Mouse (Mus musculus): ENCODE measurements around the gene Sub1. TPM values are rescaled to one million over a fixed set of nuclear protein-coding genes. Genes with fewer than 3 reads are reported as not detected.

The Sub1 gene
- polyA plus RNA-seq, 1 experiment from 2014 or later: 582 TPM

DNA sequence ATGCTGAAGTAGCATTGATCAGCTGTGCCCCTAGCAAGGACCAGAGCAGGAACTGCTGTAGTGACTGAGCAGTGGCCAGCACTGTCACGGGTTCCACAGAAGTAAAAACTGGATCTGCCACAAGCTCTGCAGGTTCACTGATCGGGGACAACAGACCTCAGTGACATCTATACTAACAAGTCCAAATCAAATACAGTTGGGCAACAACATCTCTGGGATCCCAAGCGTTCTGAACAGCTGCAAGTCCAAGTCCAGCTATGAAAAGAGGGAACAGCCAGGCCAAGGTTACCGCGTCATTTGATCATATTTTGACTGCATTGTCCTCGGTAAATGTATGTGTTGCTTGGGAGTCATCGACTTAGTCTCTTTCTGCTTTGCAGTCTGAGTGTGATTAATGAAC is 10.6 kb upstream of the Sub1 start:
- no peaks in the 10 kb centered on the region for H3K4me1 ChIP-seq (ENCODE audit: control insufficient read depth, insufficient read depth, low read length)
- no peaks in the 10 kb centered on the region for H3K9me3 ChIP-seq (replicated peaks; ENCODE audit: control insufficient read depth, low read length, poor library complexity, severe bottlenecking)
- no peak overlapping the region for H3K27ac ChIP-seq (ENCODE audit: low read length)
- H3K27me3 ChIP-seq (ENCODE audit: control insufficient read depth, insufficient read depth, low read depth, low read length): no peaks in the 10 kb centered on the region
- no peak overlapping the region for H3K9ac ChIP-seq (ENCODE audit: low read depth, low read length)
- no peak overlapping the region for H3K4me2 ChIP-seq (ENCODE audit: low read length)
- 88% methylated on average over 7 of the region's 7 CpGs for WGBS
- H3K4me3 ChIP-seq (ENCODE audit: low read depth, low read length): no peak overlapping the region
- H3K36me3 ChIP-seq (ENCODE audit: control insufficient read depth, insufficient read depth, low read length): no peaks in the 10 kb centered on the region
- no peak for ATAC-seq

DNA sequence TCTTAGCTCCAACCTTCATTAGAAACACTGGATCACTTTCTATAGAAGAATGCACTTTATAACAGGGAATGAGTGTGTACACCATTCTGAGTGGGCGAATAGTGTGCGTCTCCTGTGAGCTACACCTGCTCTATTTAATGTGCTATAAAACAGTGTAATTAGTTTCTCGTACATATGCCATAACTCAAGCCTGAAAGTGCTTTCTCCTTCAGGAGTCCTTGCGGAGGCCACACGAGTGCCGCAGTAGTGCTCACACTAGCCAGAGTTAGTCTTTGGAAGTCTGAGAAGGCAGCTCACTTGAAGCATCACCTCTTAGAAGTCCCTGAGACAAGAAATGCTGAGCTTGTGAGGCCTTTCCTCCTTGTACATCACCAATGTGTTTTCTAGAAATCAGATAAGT is 9.4 kb upstream of the Sub1 start:
- Histone ChIP-seq H3K27ac (ENCODE audit: low read length) (no peak overlapping the region), H3K9me3 (replicated peaks; ENCODE audit: control insufficient read depth, low read length, poor library complexity, severe bottlenecking) (no peaks in the 10 kb centered on the region), H3K36me3 (ENCODE audit: control insufficient read depth, insufficient read depth, low read length) (no peaks in the 10 kb centered on the region), H3K27me3 (ENCODE audit: control insufficient read depth, insufficient read depth, low read depth, low read length) (no peaks in the 10 kb centered on the region), H3K4me1 (ENCODE audit: control insufficient read depth, insufficient read depth, low read length) (no peaks in the 10 kb centered on the region), H3K4me2 (ENCODE audit: low read length) (no peak overlapping the region), H3K4me3 (ENCODE audit: low read depth, low read length) (no peak overlapping the region), H3K9ac (ENCODE audit: low read depth, low read length) (no peak overlapping the region)
- ATAC-seq: no peak
- WGBS: 93% methylated on average over 6 of the region's 6 CpGs

DNA sequence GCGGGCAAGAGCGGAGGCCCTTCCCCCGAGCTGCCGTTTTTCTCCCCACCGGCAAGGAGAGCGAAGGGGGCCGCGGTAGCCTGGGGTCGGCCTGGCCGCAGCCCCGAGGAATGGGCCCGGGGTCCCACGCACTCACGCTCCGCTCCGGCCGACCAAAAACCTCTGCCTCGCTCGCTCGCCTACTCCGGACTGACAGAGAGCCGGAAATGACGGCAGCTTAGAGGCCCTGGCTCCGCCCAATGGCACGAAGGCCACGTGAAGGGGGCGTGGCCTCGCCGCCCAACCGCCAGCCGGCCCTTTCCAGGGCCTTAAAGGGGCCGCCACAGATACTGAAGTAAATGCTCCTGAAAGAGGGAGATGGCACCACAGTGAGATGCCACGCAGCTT is 975 bp downstream of the Sub1 start:
- H3K27ac ChIP-seq (ENCODE audit: low read length): peak overlapping the region; percentile 88
- no peaks in the 10 kb centered on the region for H3K27me3 ChIP-seq (ENCODE audit: control insufficient read depth, insufficient read depth, low read depth, low read length)
- peaks cover 6% of the 10 kb centered on the region for H3K36me3 ChIP-seq (ENCODE audit: control insufficient read depth, insufficient read depth, low read length)
- peak overlapping the region; percentile 99 for H3K4me3 ChIP-seq (ENCODE audit: low read depth, low read length)
- H3K9me3 ChIP-seq (replicated peaks; ENCODE audit: control insufficient read depth, low read length, poor library complexity, severe bottlenecking): no peaks in the 10 kb centered on the region
- peaks cover 24% of the 10 kb centered on the region for H3K4me1 ChIP-seq (ENCODE audit: control insufficient read depth, insufficient read depth, low read length)
- peak overlapping the region; percentile 92 for H3K4me2 ChIP-seq (ENCODE audit: low read length)
- peak overlapping the region; percentile 99 for H3K9ac ChIP-seq (ENCODE audit: low read depth, low read length)
- WGBS: under 1% methylated on average over 23 of the region's 33 CpGs
- peak; percentile 100 for ATAC-seq

DNA sequence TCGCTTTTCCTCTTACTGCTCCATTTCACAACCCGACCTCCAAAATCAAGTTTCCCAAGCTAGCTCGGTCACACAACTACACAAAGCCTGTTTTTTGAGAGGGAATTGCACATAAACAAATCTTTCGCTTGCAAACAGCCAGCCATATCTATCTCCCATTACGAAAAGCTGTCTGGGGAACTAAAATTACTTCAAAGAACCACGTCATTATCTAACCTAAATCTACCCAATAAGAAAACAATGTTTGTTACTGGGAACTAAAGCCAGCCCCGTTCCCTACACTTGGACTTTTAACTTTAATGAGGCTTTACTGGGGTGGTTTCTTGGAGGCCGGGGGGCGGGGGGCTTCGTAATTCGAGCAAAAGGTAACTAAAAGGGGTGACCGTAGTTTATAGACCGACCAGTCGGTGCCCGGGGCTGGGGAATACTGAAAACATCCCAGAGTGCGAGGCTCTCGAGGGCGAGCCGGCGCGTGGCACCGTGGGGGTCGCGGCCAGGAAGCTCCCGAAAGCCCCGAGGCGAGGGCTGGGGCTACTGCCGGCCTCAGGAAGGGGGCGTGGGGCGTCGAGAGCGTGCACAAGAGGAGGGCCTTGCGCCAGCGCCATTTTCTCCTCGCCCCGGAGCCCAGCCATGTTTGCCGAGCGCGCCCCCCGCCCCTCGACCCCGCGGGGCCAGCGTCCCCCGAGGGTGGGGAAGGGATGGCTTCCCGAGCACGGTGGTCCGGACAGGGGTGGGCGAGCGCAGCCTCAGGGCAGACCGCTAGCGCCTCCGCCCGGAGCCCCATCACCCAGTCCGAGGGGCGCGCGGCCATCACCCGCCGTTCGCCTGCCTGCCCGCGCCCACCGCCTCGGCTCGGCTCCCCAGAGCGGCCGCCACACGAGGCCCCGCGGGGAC is 1.6 kb downstream of the Sub1 start:
- Histone ChIP-seq H3K4me1 (ENCODE audit: control insufficient read depth, insufficient read depth, low read length) (peaks cover 24% of the 10 kb centered on the region), H3K27ac (ENCODE audit: low read length) (peak overlapping the region; percentile 88), H3K27me3 (ENCODE audit: control insufficient read depth, insufficient read depth, low read depth, low read length) (no peaks in the 10 kb centered on the region), H3K4me3 (ENCODE audit: low read depth, low read length) (peak overlapping the region; percentile 99), H3K9ac (ENCODE audit: low read depth, low read length) (peak overlapping the region; percentile 99), H3K4me2 (ENCODE audit: low read length) (peak overlapping the region; percentile 92), H3K9me3 (replicated peaks; ENCODE audit: control insufficient read depth, low read length, poor library complexity, severe bottlenecking) (no peaks in the 10 kb centered on the region), H3K36me3 (ENCODE audit: control insufficient read depth, insufficient read depth, low read length) (peaks cover 12% of the 10 kb centered on the region)
- peak; percentile 83 for ATAC-seq
- WGBS: under 1% methylated on average over 49 of the region's 71 CpGs

DNA sequence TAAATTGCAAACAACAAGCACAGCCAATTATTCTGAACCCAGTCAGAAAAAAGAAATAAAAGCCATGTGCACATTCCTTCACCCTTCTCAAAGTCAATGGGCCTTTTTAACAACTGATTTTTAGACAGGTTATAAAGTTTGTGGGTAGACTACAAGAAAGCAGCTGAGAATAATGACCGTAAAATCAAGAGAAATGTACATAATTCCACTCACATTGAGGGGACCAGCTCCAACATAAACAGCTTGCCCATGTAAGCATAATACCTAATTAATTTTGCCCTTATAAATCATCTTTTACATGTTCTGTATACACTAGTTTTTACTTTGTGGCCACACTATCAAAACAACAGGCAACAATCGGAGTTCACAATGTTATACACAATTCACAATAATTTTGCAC is 2.8 kb downstream of the Sub1 start:
- Histone ChIP-seq H3K4me3 (ENCODE audit: low read depth, low read length) (no peak overlapping the region; the same call in 1 of the 2 replicates), H3K27ac (ENCODE audit: low read length) (no peak overlapping the region), H3K9me3 (replicated peaks; ENCODE audit: control insufficient read depth, low read length, poor library complexity, severe bottlenecking) (no peaks in the 10 kb centered on the region), H3K4me2 (ENCODE audit: low read length) (peak overlapping the region; percentile 92), H3K36me3 (ENCODE audit: control insufficient read depth, insufficient read depth, low read length) (peaks cover 21% of the 10 kb centered on the region), H3K9ac (ENCODE audit: low read depth, low read length) (no peak overlapping the region), H3K4me1 (ENCODE audit: control insufficient read depth, insufficient read depth, low read length) (peaks cover 24% of the 10 kb centered on the region), H3K27me3 (ENCODE audit: control insufficient read depth, insufficient read depth, low read depth, low read length) (no peaks in the 10 kb centered on the region)
- ATAC-seq: no peak
- WGBS: 80% methylated on average over 2 of the region's 2 CpGs

DNA sequence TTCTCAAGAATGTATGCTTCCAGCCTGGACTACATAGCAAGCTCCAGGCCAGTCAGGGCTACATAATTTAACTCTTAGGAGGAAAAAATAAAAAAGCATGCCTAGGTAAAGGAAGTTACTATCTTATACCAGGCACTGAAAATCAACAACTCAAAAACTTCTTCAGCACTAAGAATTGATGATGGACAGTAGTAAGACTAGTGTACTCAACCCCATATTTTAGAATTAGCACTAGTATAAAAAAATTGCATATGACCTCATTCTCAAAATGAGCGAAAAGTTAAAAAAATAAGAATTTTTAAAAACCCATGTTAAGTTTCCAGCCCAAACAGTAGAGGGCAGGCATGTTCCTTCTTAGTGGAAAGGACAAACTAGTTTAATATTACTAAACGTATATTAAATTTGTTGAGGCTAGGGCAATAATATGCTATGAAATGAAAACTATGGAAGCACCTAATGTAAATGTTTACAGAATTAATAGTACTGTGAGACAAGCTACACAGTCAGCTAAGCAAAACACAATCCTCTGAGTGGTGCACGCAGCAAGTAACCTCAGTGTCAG is 5.2 kb downstream of the Sub1 start:
- peaks cover 22% of the 10 kb centered on the region for H3K4me1 ChIP-seq (ENCODE audit: control insufficient read depth, insufficient read depth, low read length)
- H3K27me3 ChIP-seq (ENCODE audit: control insufficient read depth, insufficient read depth, low read depth, low read length): no peaks in the 10 kb centered on the region
- 76% methylated on average over 3 of the region's 3 CpGs for WGBS
- H3K9ac ChIP-seq (ENCODE audit: low read depth, low read length): no peak overlapping the region
- no peak overlapping the region for H3K27ac ChIP-seq (ENCODE audit: low read length)
- no peaks in the 10 kb centered on the region for H3K9me3 ChIP-seq (replicated peaks; ENCODE audit: control insufficient read depth, low read length, poor library complexity, severe bottlenecking)
- ATAC-seq: no peak
- H3K4me2 ChIP-seq (ENCODE audit: low read length): no peak overlapping the region
- H3K36me3 ChIP-seq (ENCODE audit: control insufficient read depth, insufficient read depth, low read length): peaks cover 43% of the 10 kb centered on the region
- no peak overlapping the region for H3K4me3 ChIP-seq (ENCODE audit: low read depth, low read length)

DNA sequence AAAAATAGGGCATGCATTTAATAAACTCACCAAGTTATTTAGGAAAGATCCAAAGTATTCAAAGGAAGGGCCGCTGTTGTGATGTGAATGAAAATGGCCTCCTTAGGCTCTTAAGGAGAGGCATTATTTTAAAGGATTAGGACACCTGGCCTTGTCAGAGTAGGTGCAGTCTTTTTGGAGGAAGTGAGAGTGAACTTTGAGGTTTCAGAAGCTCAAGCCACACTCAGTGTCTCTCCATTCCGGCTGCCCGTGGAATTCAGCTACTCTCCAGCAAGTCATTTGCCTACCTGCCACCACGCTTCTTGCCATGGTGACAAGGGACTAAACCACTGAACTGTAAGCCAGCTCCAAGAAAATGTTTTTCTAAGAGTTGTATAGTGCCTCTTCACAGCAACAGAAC is 8.2 kb downstream of the Sub1 start:
- 91% methylated on average over 4 of the region's 4 CpGs for WGBS
- H3K4me1 ChIP-seq (ENCODE audit: control insufficient read depth, insufficient read depth, low read length): peaks cover 3% of the 10 kb centered on the region

DNA sequence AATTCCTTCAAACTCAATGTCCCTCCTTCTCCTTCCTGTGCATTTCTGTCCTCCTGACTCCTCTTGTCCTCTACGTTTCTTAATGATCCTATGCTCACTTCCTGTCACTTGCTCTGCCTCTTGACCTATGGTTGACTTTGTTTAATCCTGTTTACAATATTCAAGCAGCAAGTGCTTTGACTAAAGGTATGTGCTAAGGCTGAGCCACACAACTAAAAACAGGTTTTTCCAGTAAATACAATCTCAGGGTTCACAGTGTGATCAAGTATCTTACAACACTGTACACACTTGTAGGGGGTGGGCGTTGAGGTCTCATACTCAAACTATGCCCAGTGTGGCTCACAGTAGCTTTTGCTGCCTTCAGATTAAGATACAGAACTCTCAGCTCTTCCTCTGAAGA is 8.9 kb downstream of the Sub1 start:
- Histone ChIP-seq H3K9ac (ENCODE audit: low read depth, low read length) (no peak overlapping the region), H3K27me3 (ENCODE audit: control insufficient read depth, insufficient read depth, low read depth, low read length) (no peaks in the 10 kb centered on the region), H3K4me1 (ENCODE audit: control insufficient read depth, insufficient read depth, low read length) (no peaks in the 10 kb centered on the region), H3K4me3 (ENCODE audit: low read depth, low read length) (no peak overlapping the region), H3K27ac (ENCODE audit: low read length) (no peak overlapping the region), H3K9me3 (replicated peaks; ENCODE audit: control insufficient read depth, low read length, poor library complexity, severe bottlenecking) (no peaks in the 10 kb centered on the region), H3K36me3 (ENCODE audit: control insufficient read depth, insufficient read depth, low read length) (peaks cover 56% of the 10 kb centered on the region), H3K4me2 (ENCODE audit: low read length) (no peak overlapping the region)
- WGBS: 93% methylated on average over 2 of the region's 2 CpGs
- no peak for ATAC-seq

More for the DNA sequence above, 8.2 kb downstream of the Sub1 start:
- no peak overlapping the region for H3K27ac ChIP-seq (ENCODE audit: low read length)
- ATAC-seq: no peak
- H3K27me3 ChIP-seq (ENCODE audit: control insufficient read depth, insufficient read depth, low read depth, low read length): no peaks in the 10 kb centered on the region
- no peak overlapping the region for H3K4me3 ChIP-seq (ENCODE audit: low read depth, low read length)
- H3K36me3 ChIP-seq (ENCODE audit: control insufficient read depth, insufficient read depth, low read length): peaks cover 55% of the 10 kb centered on the region
- no peak overlapping the region for H3K9ac ChIP-seq (ENCODE audit: low read depth, low read length)
- H3K4me2 ChIP-seq (ENCODE audit: low read length): no peak overlapping the region
- H3K9me3 ChIP-seq (replicated peaks; ENCODE audit: control insufficient read depth, low read length, poor library complexity, severe bottlenecking): no peaks in the 10 kb centered on the region

DNA sequence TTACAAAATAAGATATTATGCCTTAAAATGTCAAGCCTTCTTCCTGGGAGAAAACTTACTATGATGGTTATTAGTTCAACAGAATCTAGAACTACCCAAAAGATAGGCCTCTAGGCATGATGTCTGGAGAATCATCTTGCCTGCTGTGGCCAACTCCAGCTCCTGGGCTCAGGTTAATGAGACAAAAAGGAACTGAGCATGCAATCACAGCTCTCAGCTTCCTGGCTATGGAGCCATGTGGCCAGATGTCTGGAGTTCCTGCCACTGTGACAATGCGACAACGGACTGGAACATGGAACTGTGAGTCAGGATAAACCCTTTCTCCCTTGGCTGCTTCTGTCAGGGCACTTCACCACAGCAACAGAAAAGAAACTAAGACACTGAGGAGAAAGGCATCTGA is 14.8 kb downstream of the Sub1 start:
- Histone ChIP-seq H3K9me3 (replicated peaks; ENCODE audit: control insufficient read depth, low read length, poor library complexity, severe bottlenecking) (no peaks in the 10 kb centered on the region), H3K36me3 (ENCODE audit: control insufficient read depth, insufficient read depth, low read length) (peaks cover 28% of the 10 kb centered on the region), H3K27me3 (ENCODE audit: control insufficient read depth, insufficient read depth, low read depth, low read length) (no peaks in the 10 kb centered on the region), H3K4me1 (ENCODE audit: control insufficient read depth, insufficient read depth, low read length) (no peaks in the 10 kb centered on the region), H3K4me3 (ENCODE audit: low read depth, low read length) (no peak overlapping the region), H3K27ac (ENCODE audit: low read length) (no peak overlapping the region), H3K4me2 (ENCODE audit: low read length) (no peak overlapping the region), H3K9ac (ENCODE audit: low read depth, low read length) (no peak overlapping the region)
- WGBS: 95% methylated on average over 2 of the region's 2 CpGs
- ATAC-seq: no peak

All from midbrain, embryonic 16.5 days (tissue).